Mouse (Mus musculus) brain, embryonic 14.5 days (tissue): ENCODE data around the gene Lrfn4. TPM values are rescaled to one million over a fixed set of nuclear protein-coding genes. Genes with fewer than 3 reads are reported as not detected.

Source experiments
- DNase-seq: peaks from one replicate; pipeline ENCODE4 v3.0.0-alpha.2; 2011; ENCODE audit warnings: low read depth
- CTCF ChIP-seq: fragments of 200-500 bp; IDR thresholded peaks from 2 replicates; pipeline ENCODE4 v1.5.1; 2012; ENCODE audit warnings: inconsistent platforms, mild to moderate bottlenecking, moderate library complexity, borderline replicate concordance; ENCODE audit not compliant: insufficient read depth, insufficient read length; ENCODE audit errors: extremely low read depth
- POLR2A ChIP-seq: fragments of 200-500 bp; IDR thresholded peaks from 2 replicates; pipeline ENCODE4 v1.6.1; 2012; ENCODE audit warnings: mild to moderate bottlenecking, inconsistent platforms, borderline replicate concordance; ENCODE audit not compliant: poor library complexity, insufficient read depth, insufficient read length, severe bottlenecking; ENCODE audit errors: extremely low read depth
- polyA plus RNA-seq: library from polyadenylated mRNA; depleted of rRNA; stranded (reverse); fragments of >200 nt; gene quantifications from 2 replicates; pipeline ENCODE4 v1.2.3, GENCODE M21; 2012; rRNA removed

Lrfn4 gene
- polyA plus RNA-seq, 1 experiment: 90.3 TPM

GRCm38 (mm10) chr19:4571658-4572057, 43.8 kb downstream of the Lrfn4 start:
- peak; percentile 65 for DNase-seq
- TF ChIP-seq CTCF (no peak), POLR2A (no peak)

GRCm38 (mm10) chr19:4570815-4571214, 44.7 kb downstream of the Lrfn4 start:
- no peak for DNase-seq
- TF ChIP-seq POLR2A: no peak
- TF ChIP-seq CTCF: no peak

- TF ChIP-seq CTCF (no peak), POLR2A (no peak)
Observed at GRCm38 (mm10) chr19:4570237-4570613, 45.2 kb downstream of the Lrfn4 start.

GRCm38 (mm10) chr19:4569356-4570236, 45.9 kb downstream of the Lrfn4 start:
- no peak for TF ChIP-seq POLR2A
- TF ChIP-seq CTCF: no peak
- DNase-seq: peak; percentile 44

More at GRCm38 (mm10) chr19:4570237-4570613, 45.2 kb downstream of the Lrfn4 start:
- no peak for DNase-seq

GRCm38 (mm10) chr19:4568832-4569231, 46.6 kb downstream of the Lrfn4 start:
- DNase-seq: no peak
- no peak for TF ChIP-seq CTCF
- TF ChIP-seq POLR2A: no peak

GRCm38 (mm10) chr19:4567665-4568064, 47.8 kb downstream of the Lrfn4 start:
- no peak for TF ChIP-seq POLR2A
- no peak for DNase-seq

- no peak for DNase-seq
- no peak for TF ChIP-seq CTCF
- no peak for TF ChIP-seq POLR2A
Observed at GRCm38 (mm10) chr19:4566880-4567279, 48.6 kb downstream of the Lrfn4 start.

GRCm38 (mm10) chr19:4565678-4566077, 49.8 kb downstream of the Lrfn4 start:
- no peak for DNase-seq
- TF ChIP-seq CTCF (no peak), POLR2A (no peak)

Other genes with a start within 250 kb of the Lrfn4 start
- 86.9 and 88.9 TPM in 2 replicates for gene Kdm2a, start 217.4 kb downstream of the Lrfn4 start, polyA plus RNA-seq
- gene Rhod, start 176.2 kb downstream of the Lrfn4 start, polyA plus RNA-seq: 4.2 and 5.2 TPM in 2 replicates
- 1.7 and 2.9 TPM in 2 replicates for gene Syt12, start 138.2 kb downstream of the Lrfn4 start, polyA plus RNA-seq
- gene 2010003K11Rik, start 117.1 kb downstream of the Lrfn4 start, polyA plus RNA-seq: 0.08 TPM in 1 of 2 replicates, not detected in the other
- gene Pcx, start 105.2 kb downstream of the Lrfn4 start, polyA plus RNA-seq: 12.4 and 19.4 TPM in 2 replicates
- 65.2 and 115 TPM in 2 replicates for gene Rce1, start 10.0 kb upstream of the Lrfn4 start, polyA plus RNA-seq
- gene Gm960, start 83.0 kb upstream of the Lrfn4 start, polyA plus RNA-seq: 3.3 and 4.3 TPM in 2 replicates
- gene Sptbn2, start 95.5 kb upstream of the Lrfn4 start, polyA plus RNA-seq: 23.4 and 57.0 TPM in 2 replicates
- gene Rbm4b, start 140.8 kb upstream of the Lrfn4 start, polyA plus RNA-seq: 97.3 and 97.9 TPM in 2 replicates
- 146 and 173 TPM in 2 replicates for gene Rbm4, start 178.2 kb upstream of the Lrfn4 start, polyA plus RNA-seq
- 28.7 and 57.0 TPM in 2 replicates for gene Gm21992, start 195.9 kb upstream of the Lrfn4 start, polyA plus RNA-seq
- gene Rbm14, start 196.0 kb upstream of the Lrfn4 start, polyA plus RNA-seq: 70.7 and 85.4 TPM in 2 replicates
- gene Ccs, start 223.7 kb upstream of the Lrfn4 start, polyA plus RNA-seq: 42.3 and 45.1 TPM in 2 replicates
- gene Ccdc87, start 223.7 kb upstream of the Lrfn4 start, polyA plus RNA-seq: 0.30 and 0.62 TPM in 2 replicates
- gene Ctsf, start 239.5 kb upstream of the Lrfn4 start, polyA plus RNA-seq: 73.6 and 85.2 TPM in 2 replicates